Mouse (Mus musculus) testis, adult 2 months (tissue): ENCODE measurements around the gene Dennd2c.

Experiments used
- CTCF ChIP-seq: fragments of 200-500 bp; IDR thresholded peaks from 2 replicates; pipeline ENCODE4 v1.5.1; 2012; ENCODE audit warnings: low read depth, mild to moderate bottlenecking, inconsistent platforms, low read length, moderate library complexity; ENCODE audit not compliant: control insufficient read depth, insufficient read depth, insufficient replicate concordance
- POLR2A ChIP-seq: fragments of 200-500 bp; IDR thresholded peaks from 2 replicates; pipeline ENCODE4 v1.6.1; 2012; ENCODE audit warnings: low read depth, mild to moderate bottlenecking, inconsistent platforms, low read length, moderate library complexity; ENCODE audit not compliant: control insufficient read depth

GRCm38 (mm10) chr3:103073771-103074170 is 28.6 kb upstream of the Dennd2c start, which contains the start of gene Ampd1:
- TF ChIP-seq CTCF (no peak), POLR2A (no peak)
